Mouse (Mus musculus): ENCODE data around the gene Lrrn2.
A peak's percentile ranks its signal among the peaks of the same experiment; 100 is the strongest.
"Not testable (repeated sequence)": the region's sequence is repeated elsewhere in the genome, so short reads cannot be mapped to it uniquely, and the experiment has no call there.

Lrrn2 gene

GRCm38 (mm10) chr1:132930291-132930690, 50.2 kb downstream of the Lrrn2 start:
- no peak for DNase-seq (ENCODE audit: low spot score in 2 of 2)

GRCm38 (mm10) chr1:132932421-132932820, 52.3 kb downstream of the Lrrn2 start:
- DNase-seq (ENCODE audit: low spot score in 2 of 2) = no peak

GRCm38 (mm10) chr1:132934856-132935255, 54.8 kb downstream of the Lrrn2 start:
- DNase-seq (ENCODE audit: low spot score in 2 of 2) = no peak

- DNase-seq (ENCODE audit: low spot score in 2 of 2) = no peak
These were observed 57.4 kb downstream of the Lrrn2 start for GRCm38 (mm10) chr1:132937296-132938030.

- no peak for DNase-seq (ENCODE audit: low spot score in 2 of 2)
These were observed 58.9 kb downstream of the Lrrn2 start for GRCm38 (mm10) chr1:132938975-132939374.

GRCm38 (mm10) chr1:132945826-132946225, 65.8 kb downstream of the Lrrn2 start:
- DNase-seq (ENCODE audit: low spot score in 2 of 2) = no peak

- no peak for DNase-seq (ENCODE audit: low spot score in 2 of 2)
These were observed 67.7 kb downstream of the Lrrn2 start for GRCm38 (mm10) chr1:132947811-132948210.

GRCm38 (mm10) chr1:132956809-132957208, 76.7 kb downstream of the Lrrn2 start:
- DNase-seq (ENCODE audit: low spot score in 2 of 2) = no peak

- DNase-seq (ENCODE audit: low spot score in 2 of 2) = no peak
These were observed 81.7 kb downstream of the Lrrn2 start for GRCm38 (mm10) chr1:132961751-132962150.

- DNase-seq (ENCODE audit: low spot score in 2 of 2) = no peak
These were observed 84.0 kb downstream of the Lrrn2 start for GRCm38 (mm10) chr1:132964106-132964505.

GRCm38 (mm10) chr1:132964691-132965090, 84.6 kb downstream of the Lrrn2 start:
- no peak for DNase-seq (ENCODE audit: low spot score in 2 of 2)

GRCm38 (mm10) chr1:132968659-132969058, 88.6 kb downstream of the Lrrn2 start:
- DNase-seq (ENCODE audit: low spot score in 2 of 2) = peak; percentile 12 to 33

- no peak for DNase-seq (ENCODE audit: low spot score in 2 of 2)
These were observed 97.3 kb downstream of the Lrrn2 start for GRCm38 (mm10) chr1:132977402-132977801.

GRCm38 (mm10) chr1:132981232-132981631, 101.2 kb downstream of the Lrrn2 start:
- no peak for DNase-seq (ENCODE audit: low spot score in 2 of 2)

- no peak for DNase-seq (ENCODE audit: low spot score in 2 of 2)
These were observed 102.7 kb downstream of the Lrrn2 start for GRCm38 (mm10) chr1:132982728-132983127.

- DNase-seq (ENCODE audit: low spot score in 2 of 2) = not testable (repeated sequence)
These were observed 108.7 kb downstream of the Lrrn2 start for GRCm38 (mm10) chr1:132988556-132989459.
